Mouse (Mus musculus): ENCODE data around the gene Hfe2. TPM values are rescaled to one million over a fixed set of nuclear protein-coding genes. Genes with fewer than 3 reads are reported as not detected.

Gene Hfe2
- polyA plus RNA-seq, 1 experiment: not detected

GRCm38 (mm10) chr3:96563911-96564632, 39.1 kb downstream of the Hfe2 start:
- TF ChIP-seq GATA1 (IDR thresholded peaks at IDR 0.05; ENCODE audit: low read length): no peak

DNA sequence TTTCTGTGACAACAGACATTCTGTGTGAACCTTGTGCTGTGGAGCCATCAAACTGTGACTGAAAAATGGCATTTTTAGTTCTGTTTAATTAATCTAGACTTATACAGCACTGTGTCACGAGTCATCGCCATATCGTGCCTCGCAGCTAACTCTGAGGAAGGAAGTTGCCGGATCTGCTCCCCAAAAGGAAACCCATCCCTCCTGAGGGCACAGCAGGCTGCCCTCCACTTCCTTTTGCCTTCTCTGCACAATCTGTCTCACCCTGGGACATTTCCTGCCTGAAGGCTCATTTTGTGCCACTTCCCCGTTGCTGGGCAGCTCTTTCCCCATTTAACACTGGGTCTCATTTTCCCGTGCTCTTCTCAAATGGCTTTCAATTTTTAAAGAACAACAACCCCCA, 39.7 kb downstream of the Hfe2 start:
- no peak for TF ChIP-seq GATA1 (IDR thresholded peaks at IDR 0.05; ENCODE audit: low read length)

DNA sequence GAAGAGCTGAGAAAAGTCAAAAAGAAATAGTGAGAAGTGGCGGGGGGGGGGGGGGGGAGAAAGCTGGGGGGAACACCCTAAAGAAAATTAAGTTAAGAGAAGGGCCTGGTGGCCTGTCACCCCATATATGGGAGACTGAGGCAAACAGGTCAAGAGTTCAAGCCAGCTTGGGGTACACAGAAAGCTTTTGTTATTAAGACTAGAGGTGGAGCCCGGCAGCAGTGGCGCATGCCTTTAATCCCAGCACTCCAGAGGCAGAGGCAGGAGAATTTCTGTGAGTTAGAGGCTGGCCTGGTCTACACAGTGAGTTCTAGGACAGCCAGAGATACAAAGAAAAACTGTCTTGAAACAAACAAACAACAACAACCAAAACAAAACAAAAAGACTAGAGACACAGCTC, 40.1 kb downstream of the Hfe2 start:
- no peak for TF ChIP-seq GATA1 (IDR thresholded peaks at IDR 0.05; ENCODE audit: low read length)

DNA sequence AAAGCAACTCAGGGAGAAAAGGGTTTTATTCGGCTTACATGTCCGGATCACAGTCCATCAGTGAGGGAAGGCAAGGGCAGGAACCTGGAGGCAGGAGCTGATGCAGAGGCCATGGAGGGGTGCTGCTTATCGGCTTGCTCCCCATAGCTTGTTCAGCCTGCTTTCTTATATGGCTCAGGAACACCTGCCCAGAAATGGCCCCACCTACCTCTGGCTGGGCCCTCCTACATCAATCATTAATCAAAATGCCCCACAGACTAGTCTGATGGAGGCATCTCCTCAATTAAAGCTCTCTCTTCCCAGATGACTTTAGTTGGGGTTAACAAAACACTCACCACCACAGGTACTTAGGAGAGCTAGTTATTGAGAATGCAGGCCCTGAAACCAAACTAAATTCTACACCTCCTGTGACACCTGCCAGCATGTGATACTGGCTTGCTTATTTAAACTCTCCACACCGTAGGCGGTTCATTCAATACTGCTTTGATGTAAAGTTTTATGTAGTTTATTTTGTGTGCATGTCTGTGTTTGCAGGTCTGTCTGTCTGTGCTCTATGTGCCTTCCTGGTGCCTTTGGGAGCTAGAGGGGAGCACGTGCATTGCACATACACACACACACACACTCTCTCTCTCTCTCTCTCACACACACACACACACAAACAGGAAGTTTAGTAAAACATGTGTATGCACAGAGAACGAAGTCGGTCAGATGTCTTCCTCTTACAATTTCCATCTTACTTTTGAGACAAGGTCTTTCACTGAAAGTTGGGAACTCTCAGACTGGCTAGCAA, 41.9 kb downstream of the Hfe2 start:
- TF ChIP-seq GATA1 (IDR thresholded peaks at IDR 0.05; ENCODE audit: low read length): no peak

GRCm38 (mm10) chr3:96568605-96569004, 43.6 kb downstream of the Hfe2 start:
- no peak for TF ChIP-seq GATA1 (IDR thresholded peaks at IDR 0.05; ENCODE audit: low read length)

DNA sequence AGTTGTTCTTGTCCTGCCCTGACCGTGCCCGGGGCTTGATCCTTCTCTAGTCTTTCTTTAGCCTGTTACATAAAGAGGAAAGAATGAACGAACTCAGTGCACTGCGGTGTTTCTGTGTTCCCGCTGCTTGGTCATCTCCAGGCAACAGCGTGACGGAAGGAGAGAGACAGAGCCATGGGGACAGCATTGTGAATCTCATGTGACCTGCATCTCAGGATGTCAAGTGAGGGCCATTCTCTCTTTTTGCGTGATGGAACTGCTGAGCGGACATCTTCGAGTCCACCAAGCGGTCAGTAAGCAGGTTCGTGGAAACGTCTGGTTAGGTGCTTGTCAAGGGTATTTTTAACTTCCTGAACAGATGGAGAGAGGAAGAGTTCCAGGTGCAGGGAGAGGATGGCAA, 44.5 kb downstream of the Hfe2 start:
- TF ChIP-seq GATA1 (IDR thresholded peaks at IDR 0.05; ENCODE audit: low read length): no peak

DNA sequence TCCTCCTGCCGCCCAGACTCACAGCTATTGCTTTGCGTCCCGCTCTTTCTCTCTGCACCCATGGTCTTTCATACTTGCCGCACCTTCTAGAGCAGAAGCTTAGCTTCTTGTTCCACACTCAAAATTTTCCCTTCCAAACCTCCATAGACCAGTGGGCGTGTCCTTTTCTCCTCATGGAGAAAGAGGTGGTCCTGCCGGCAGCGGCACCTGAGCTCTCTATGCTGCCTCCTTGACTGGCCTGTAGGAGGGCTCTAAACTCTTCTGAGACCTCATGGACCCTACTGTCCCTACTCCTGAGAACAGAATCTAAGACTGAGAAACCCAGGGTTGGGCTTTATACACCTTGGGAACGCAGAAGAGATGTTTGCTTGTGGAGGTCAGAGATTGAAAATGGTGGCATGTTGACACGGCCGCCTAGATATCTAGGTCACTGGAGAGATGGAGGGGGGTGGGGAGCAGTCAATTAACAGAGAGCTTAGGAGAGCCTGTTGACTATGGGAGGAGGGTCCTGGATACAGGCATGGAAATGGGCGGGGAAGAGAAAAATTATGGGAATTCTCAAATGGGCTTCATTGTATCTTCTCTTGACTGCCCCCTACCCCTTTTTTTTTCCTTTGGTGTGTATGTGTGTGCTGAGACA, 45.1 kb downstream of the Hfe2 start:
- TF ChIP-seq GATA1 (IDR thresholded peaks at IDR 0.05; ENCODE audit: low read length): no peak

DNA sequence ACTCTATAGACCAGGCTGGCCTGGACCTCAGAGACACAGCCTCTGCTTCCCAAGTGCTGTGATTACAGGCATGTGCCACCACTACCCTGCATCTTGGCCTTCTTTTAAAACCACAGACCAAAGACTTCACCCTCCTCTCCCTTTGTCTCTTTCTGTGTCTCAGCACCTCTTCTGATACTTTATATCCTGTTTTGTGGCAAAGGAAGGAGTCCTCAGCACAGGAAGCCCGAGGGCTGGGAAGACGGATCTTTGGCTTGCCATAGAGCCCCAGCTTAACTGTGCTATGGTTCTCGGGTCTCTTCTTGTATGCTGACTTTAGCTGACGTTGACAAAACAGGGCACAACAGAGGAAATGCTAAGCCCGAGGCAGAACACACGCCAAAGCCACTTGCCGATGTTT, 45.7 kb downstream of the Hfe2 start:
- TF ChIP-seq GATA1 (IDR thresholded peaks at IDR 0.05; ENCODE audit: low read length): no peak

DNA sequence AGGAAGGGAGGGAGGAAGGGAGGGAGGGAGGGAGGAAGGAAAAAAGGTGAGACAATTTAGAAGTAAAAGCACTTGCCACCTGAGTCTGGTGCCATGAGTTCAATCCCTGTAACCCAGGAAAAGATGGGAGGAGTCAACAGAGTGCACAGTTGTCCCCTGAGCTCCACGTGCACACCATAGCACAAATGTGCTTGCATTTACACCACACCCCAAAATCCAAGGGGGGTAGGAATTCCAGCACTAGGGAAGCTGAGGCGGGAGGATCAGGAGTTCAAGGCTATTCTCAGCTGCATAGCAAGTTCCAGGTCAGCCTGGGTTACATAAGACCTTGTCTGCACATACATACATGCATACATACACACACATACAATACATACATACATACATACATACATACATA, 46.4 kb downstream of the Hfe2 start:
- TF ChIP-seq GATA1 (IDR thresholded peaks at IDR 0.05; ENCODE audit: low read length): no peak

GRCm38 (mm10) chr3:96571896-96572698, 47.1 kb downstream of the Hfe2 start:
- TF ChIP-seq GATA1 (IDR thresholded peaks at IDR 0.05; ENCODE audit: low read length): no peak

DNA sequence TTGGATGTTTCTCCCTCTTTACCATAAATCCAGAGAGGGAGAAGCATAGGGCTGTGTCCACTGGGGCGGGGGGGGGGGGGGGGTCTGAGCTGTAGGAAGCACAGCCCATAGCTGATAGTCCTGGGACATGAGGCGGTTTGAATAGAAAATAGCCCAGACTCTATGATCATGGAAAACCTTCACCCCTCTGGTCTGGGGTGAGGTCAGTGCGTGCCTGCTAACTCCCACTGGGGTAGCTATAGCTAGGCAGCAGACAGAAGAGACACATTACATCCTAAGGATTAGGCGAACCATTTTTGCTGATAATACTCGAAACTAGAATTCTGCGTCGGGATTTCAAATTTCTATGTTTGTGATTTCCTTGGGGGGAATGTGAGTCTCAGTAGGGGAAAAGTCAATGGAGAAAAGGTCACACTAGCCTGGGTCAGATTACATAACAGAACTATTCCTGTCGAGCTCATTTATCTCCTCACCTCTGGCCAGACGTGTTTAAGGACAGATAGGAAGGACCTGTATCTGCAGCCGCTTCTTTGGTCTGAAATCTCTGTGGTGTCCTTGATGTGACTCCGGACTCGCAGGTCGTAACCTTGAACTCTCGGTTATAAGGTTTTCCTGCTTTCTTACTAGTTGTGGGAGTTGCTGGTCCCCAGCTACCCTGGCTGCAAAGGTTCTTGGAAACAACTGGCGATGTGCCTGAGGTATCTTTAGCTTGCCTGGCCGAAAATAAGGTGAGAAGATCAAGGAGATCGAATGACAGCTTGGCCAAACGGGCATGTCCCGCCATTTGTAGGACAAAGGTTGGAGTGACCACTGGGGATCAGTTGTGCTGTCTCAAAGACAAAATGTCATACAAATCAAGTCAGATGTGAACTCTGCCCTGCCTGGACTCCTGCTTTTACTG, 48.9 kb downstream of the Hfe2 start:
- no peak for TF ChIP-seq GATA1 (IDR thresholded peaks at IDR 0.05; ENCODE audit: low read length)

DNA sequence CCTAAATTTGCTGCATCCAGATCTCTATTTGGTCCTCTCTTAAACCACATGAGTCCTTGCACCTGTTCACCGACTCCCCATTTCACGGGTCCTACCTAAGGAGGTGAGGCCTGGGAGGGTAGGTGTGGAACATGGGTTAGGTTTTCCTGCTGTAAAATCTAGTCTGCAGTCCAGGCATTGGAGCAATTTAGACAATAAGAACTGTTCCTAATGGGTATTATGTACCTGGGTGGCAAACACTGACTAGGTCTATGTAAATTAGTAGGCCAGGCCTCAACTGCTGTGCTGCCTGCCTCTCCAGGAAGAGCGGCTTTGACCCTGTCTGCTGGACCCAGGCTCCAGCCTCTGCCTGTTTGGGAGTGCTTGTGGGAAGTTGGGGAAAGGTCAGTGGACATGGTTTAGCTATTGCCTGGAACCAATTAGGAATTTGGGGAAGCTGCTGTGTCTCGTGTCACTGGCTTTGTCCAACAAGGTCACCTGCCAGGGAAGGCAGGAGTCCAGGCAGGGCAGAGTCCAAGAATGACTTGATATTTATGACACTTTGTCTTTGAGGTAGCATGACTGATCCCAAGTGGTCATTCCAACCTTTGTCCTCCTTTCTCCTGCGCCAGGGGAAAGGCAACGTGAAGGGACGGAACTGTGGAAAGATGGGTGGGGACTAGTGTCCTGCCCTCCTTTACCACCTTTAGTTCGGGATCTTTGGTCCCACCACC, 50.5 kb downstream of the Hfe2 start:
- no peak for TF ChIP-seq GATA1 (IDR thresholded peaks at IDR 0.05; ENCODE audit: low read length)

DNA sequence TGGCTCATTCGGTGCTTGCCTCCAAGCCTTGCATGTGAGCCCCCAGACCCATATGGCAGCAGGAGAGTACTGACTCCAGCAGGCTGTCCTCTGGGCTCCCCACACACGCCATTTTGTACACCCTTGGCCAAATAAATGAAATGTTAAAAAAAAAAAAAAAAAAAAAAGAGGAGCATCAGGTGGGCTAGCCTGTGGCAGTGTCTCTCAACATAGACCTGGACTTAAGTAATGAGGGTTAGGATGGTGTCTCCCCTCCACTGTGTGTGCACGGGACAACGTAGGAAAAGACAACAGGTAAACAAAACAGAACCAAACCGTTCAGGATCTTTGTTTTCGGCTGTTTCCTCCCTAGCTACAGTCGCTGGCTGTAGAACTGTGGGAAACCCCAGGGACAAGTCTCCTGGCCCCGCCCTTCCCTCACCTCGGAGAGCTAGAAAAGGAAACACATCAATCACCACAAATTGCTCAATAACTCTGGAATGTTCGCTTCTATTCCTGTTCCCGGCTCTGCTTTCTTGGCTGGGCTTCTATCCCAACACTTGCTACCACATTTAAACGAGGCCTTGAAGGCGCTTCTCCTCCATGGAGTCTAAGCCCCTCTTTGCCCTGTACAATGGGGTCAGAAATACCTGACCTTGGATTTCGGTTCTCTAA, 51.2 kb downstream of the Hfe2 start:
- no peak for TF ChIP-seq GATA1 (IDR thresholded peaks at IDR 0.05; ENCODE audit: low read length)
